13 mouse cellular contexts compared by ENCODE assay signal in genomic region chr1:176197036-176197766, GRCm38 (mm10).
DNase-seq lines count a peak whose midpoint lies in the region; ATAC-seq and TF ChIP-seq lines count a peak whose summit lies in the region.
"Had no signal": no experiment of that assay in that cellular context is flagged by ENCODE, and none has a peak within 500 bp of the region (broad histone marks: within the 10 kb centered on the region; RNA-seq: fewer than 3 reads in every experiment).

No protein-coding gene starts in this region.

- H3K27me3 ChIP-seq in midbrain, postnatal 0 days (ENCODE audit: insufficient read depth, low read length): no peaks in the 10 kb centered on the region
- no peaks in the 10 kb centered on the region for H3K27me3 ChIP-seq in midbrain, embryonic 15.5 days (replicated peaks)
- H3K27me3 ChIP-seq in embryonic facial prominence, embryonic 10.5 days (replicated peaks; ENCODE audit: low read depth, poor library complexity, severe bottlenecking): no peaks in the 10 kb centered on the region
- H3K27me3 ChIP-seq: embryonic facial prominence, embryonic 15.5 days; kidney, embryonic 15.5 days; liver, embryonic 12.5 days; megakaryocyte, embryonic 14.5 days had no signal

- intact Hi-C loops in gastrocnemius, postnatal 14 days (cut with DNase I; ENCODE audit: low total_unique reads): no loop called here
- intact Hi-C loops in left cerebral cortex, postnatal 36 days (cut with DNase I): no loop called here

- H3K9me3 ChIP-seq in midbrain, postnatal 0 days (ENCODE audit: low read length): no peaks in the 10 kb centered on the region
- no peaks in the 10 kb centered on the region for H3K9me3 ChIP-seq in midbrain, embryonic 15.5 days
- H3K9me3 ChIP-seq in embryonic facial prominence, embryonic 10.5 days: no peaks in the 10 kb centered on the region
- H3K9me3 ChIP-seq: embryonic facial prominence, embryonic 15.5 days; kidney, embryonic 15.5 days; liver, embryonic 12.5 days had no signal

- no peak overlapping the region for H3K27ac ChIP-seq in midbrain, postnatal 0 days (ENCODE audit: low read depth, low read length)
- no peak overlapping the region for H3K27ac ChIP-seq in midbrain, embryonic 15.5 days
- no peak overlapping the region for H3K27ac ChIP-seq in embryonic facial prominence, embryonic 10.5 days (replicated peaks)
- H3K27ac ChIP-seq: embryonic facial prominence, embryonic 15.5 days; kidney, embryonic 15.5 days; layer of hippocampus, adult 2 months; liver, embryonic 12.5 days had no signal

- H3K4me3 ChIP-seq in midbrain, postnatal 0 days (ENCODE audit: low read depth, low read length): no peak overlapping the region
- H3K4me3 ChIP-seq in midbrain, embryonic 15.5 days: no peak overlapping the region
- no peak overlapping the region for H3K4me3 ChIP-seq in embryonic facial prominence, embryonic 10.5 days
- H3K4me3 ChIP-seq: embryonic facial prominence, embryonic 15.5 days; kidney, embryonic 15.5 days; layer of hippocampus, adult 2 months; liver, embryonic 12.5 days; megakaryocyte, embryonic 14.5 days had no signal

- H3K9ac ChIP-seq in midbrain, postnatal 0 days (replicated peaks; ENCODE audit: low read length, poor library complexity, severe bottlenecking): no peak overlapping the region
- H3K9ac ChIP-seq in midbrain, embryonic 15.5 days: no peak overlapping the region
- H3K9ac ChIP-seq: embryonic facial prominence, embryonic 15.5 days; kidney, embryonic 15.5 days; liver, embryonic 12.5 days had no signal

- WGBS in midbrain, postnatal 0 days: 73% methylated on average over 6 of the region's 6 CpGs
- 79% methylated on average over 6 of the region's 6 CpGs for WGBS in midbrain, embryonic 15.5 days
- 86% methylated on average over 6 of the region's 6 CpGs for WGBS in embryonic facial prominence, embryonic 10.5 days

- ATAC-seq in midbrain, postnatal 0 days (ENCODE audit: low FRiP score): no peak
- no peak for ATAC-seq in midbrain, embryonic 15.5 days (replicated peaks)
- ATAC-seq: liver, embryonic 12.5 days had no signal

- TF ChIP-seq CTCF in midbrain, postnatal 0 days (IDR thresholded peaks at IDR 0.05): no peak

- H3K4me1 ChIP-seq in midbrain, postnatal 0 days (ENCODE audit: insufficient read depth, low read length): no peaks in the 10 kb centered on the region
- H3K4me1 ChIP-seq in midbrain, embryonic 15.5 days: no peaks in the 10 kb centered on the region
- H3K4me1 ChIP-seq in embryonic facial prominence, embryonic 10.5 days: no peaks in the 10 kb centered on the region
- H3K4me1 ChIP-seq: embryonic facial prominence, embryonic 15.5 days; kidney, embryonic 15.5 days; liver, embryonic 12.5 days; megakaryocyte, embryonic 14.5 days had no signal

- no peak overlapping the region for H3K4me2 ChIP-seq in midbrain, postnatal 0 days (ENCODE audit: low read depth, low read length, poor library complexity, severe bottlenecking)
- no peak overlapping the region for H3K4me2 ChIP-seq in midbrain, embryonic 15.5 days
- H3K4me2 ChIP-seq: embryonic facial prominence, embryonic 15.5 days; kidney, embryonic 15.5 days; liver, embryonic 12.5 days had no signal

- H3K36me3 ChIP-seq in midbrain, postnatal 0 days (ENCODE audit: insufficient read depth, low read length): no peaks in the 10 kb centered on the region
- no peaks in the 10 kb centered on the region for H3K36me3 ChIP-seq in midbrain, embryonic 15.5 days (replicated peaks)
- H3K36me3 ChIP-seq in embryonic facial prominence, embryonic 10.5 days (replicated peaks): no peaks in the 10 kb centered on the region
- H3K36me3 ChIP-seq: embryonic facial prominence, embryonic 15.5 days; G1E; kidney, embryonic 15.5 days; liver, embryonic 12.5 days had no signal

- DNase-seq in gastrocnemius, adult 18-20 months (ENCODE audit: low spot score): peak; percentile 59
- DNase-seq in gastrocnemius, postnatal 14 days: no peak
- peak; percentile 71 for DNase-seq in midbrain, postnatal 0 days (ENCODE audit: low spot score)
- peak; percentile 96 to 98 for DNase-seq in cerebellum, postnatal 10 days
- no peak for DNase-seq in embryonic facial prominence, embryonic 10.5 days (ENCODE audit: low spot score)
- DNase-seq in left cerebral cortex, postnatal 36 days (ENCODE audit: low spot score in 2 of 2): no peak

Comparison
In these comparisons a context has a peak if more than half of its experiments do, and no peak if none do; other contexts are left out.
1. DNase-seq: peak in gastrocnemius, adult 18-20 months (single experiment), midbrain, postnatal 0 days (single experiment) and cerebellum, postnatal 10 days (2 of 2); none in gastrocnemius, postnatal 14 days (single experiment), embryonic facial prominence, embryonic 10.5 days (single experiment) and left cerebral cortex, postnatal 36 days (0 of 2).